26 mouse cellular contexts compared by ENCODE assay signal in genomic region chr10:8469516-8469915, GRCm38 (mm10).
"Had no signal": no experiment of that assay in that cellular context is flagged by ENCODE, and none has a peak within 500 bp of the region (broad histone marks: within the 10 kb centered on the region; RNA-seq: fewer than 3 reads in every experiment).

No protein-coding gene starts in this region.

- H3K9ac ChIP-seq: heart, embryonic 12.5 days; hindbrain, embryonic 12.5 days; hindbrain, embryonic 14.5 days; limb, embryonic 12.5 days; liver, embryonic 13.5 days; liver, embryonic 15.5 days; liver, postnatal 0 days had no signal

- H3K9me3 ChIP-seq: hindbrain, embryonic 10.5 days; hindbrain, embryonic 12.5 days; limb, embryonic 10.5 days; limb, embryonic 12.5 days; liver, embryonic 13.5 days; liver, embryonic 15.5 days had no signal

- H3K27ac ChIP-seq: gastrocnemius, adult 2 months; heart, adult 2 months; hindbrain, embryonic 10.5 days; hindbrain, embryonic 12.5 days; hindbrain, embryonic 14.5 days; layer of hippocampus, adult 2 months; left cerebral cortex, adult 2 months; limb, embryonic 10.5 days; limb, embryonic 12.5 days; liver, embryonic 13.5 days; liver, embryonic 15.5 days had no signal

- H3K4me2 ChIP-seq: heart, embryonic 12.5 days; hindbrain, embryonic 12.5 days; hindbrain, embryonic 14.5 days; limb, embryonic 12.5 days; liver, embryonic 11.5 days; liver, embryonic 13.5 days; liver, embryonic 15.5 days had no signal

- ATAC-seq: inflammation-experienced regulatory T-cells, adult 6 months; intestine, embryonic 16.5 days; liver, postnatal 0 days had no signal

- DNase-seq: gastrocnemius, adult 2 months; gastrocnemius, postnatal 14 days; gastrocnemius, postnatal 36 days; heart, adult 2 months; heart, postnatal 10 days; heart, postnatal 4 days; kidney, adult 18-20 months; kidney, adult 8-10 months; kidney, postnatal 10 days; kidney, postnatal 25 days; kidney, postnatal 4 days; liver; liver, embryonic 13.5 days; liver, postnatal 0 days had no signal

- H3K4me1 ChIP-seq: hindbrain, embryonic 10.5 days; hindbrain, embryonic 12.5 days; liver, embryonic 13.5 days; liver, embryonic 15.5 days had no signal

- H3K36me3 ChIP-seq: heart, embryonic 12.5 days; hindbrain, embryonic 10.5 days; hindbrain, embryonic 12.5 days; limb, embryonic 10.5 days; limb, embryonic 12.5 days; liver, embryonic 13.5 days; liver, embryonic 15.5 days had no signal

- H3K27me3 ChIP-seq: heart, embryonic 12.5 days; hindbrain, embryonic 12.5 days; limb, embryonic 12.5 days; liver, embryonic 13.5 days; liver, embryonic 15.5 days had no signal

- H3K4me3 ChIP-seq: gastrocnemius, adult 2 months; heart, adult 2 months; heart, embryonic 12.5 days; hindbrain, embryonic 10.5 days; hindbrain, embryonic 12.5 days; layer of hippocampus, adult 2 months; left cerebral cortex, adult 2 months; limb, embryonic 10.5 days; limb, embryonic 12.5 days; liver, embryonic 13.5 days; liver, embryonic 15.5 days had no signal
